Mouse (Mus musculus) bone marrow, adult 2 months (tissue): ENCODE measurements at regions not wholly inside any gene's neighbourhood (a gene's known extent, or its start where the extent isn't known, plus 50 kb on each side); places are given as distances from the start of the nearest gene placed in this dataset.

Experiments used
- CTCF ChIP-seq: fragments of 200-500 bp; IDR thresholded peaks from 2 replicates; pipeline ENCODE4 v1.5.1; 2011; ENCODE audit warnings: low read length, control low read depth; ENCODE audit not compliant: control insufficient read depth, insufficient read depth
- POLR2A ChIP-seq: fragments of 200-500 bp; IDR thresholded peaks from 2 replicates; pipeline ENCODE4 v1.6.1; 2011; ENCODE audit warnings: low read depth, mild to moderate bottlenecking, control low read depth, low read length, borderline replicate concordance; ENCODE audit not compliant: control insufficient read depth

GRCm38 (mm10) chr15:64618471-64618870, 199.0 kb upstream of the Gm21798 start:
- TF ChIP-seq CTCF (no peak), POLR2A (no peak)
